Mouse (Mus musculus) liver, adult 2 months (tissue): ENCODE data around the gene Cops6. TPM values are rescaled to one million over a fixed set of nuclear protein-coding genes. Genes with fewer than 3 reads are reported as not detected.

Experiments used
- DNase-seq: peaks from one replicate; pipeline ENCODE4 v3.0.0-alpha.2; 2011; ENCODE audit warnings: low read depth, low spot score; ENCODE audit errors: extremely low read depth
- H3K27ac ChIP-seq: fragments of 200-500 bp; replicated peaks from 2 replicates; pipeline ENCODE4 v1.5.1; 2012; ENCODE audit warnings: low read depth, mild to moderate bottlenecking, control low read depth, inconsistent platforms, low read length; ENCODE audit not compliant: insufficient read depth
- H3K27me3 ChIP-seq: fragments of 200-500 bp; 2 replicates; pipeline ENCODE4 v1.6.1; 2012; ENCODE audit warnings: mild to moderate bottlenecking, moderate library complexity, low read length, inconsistent platforms; ENCODE audit not compliant: control insufficient read depth, insufficient read depth
- H3K36me3 ChIP-seq: fragments of 200-500 bp; 2 replicates; pipeline ENCODE4 v1.6.1; 2012; ENCODE audit warnings: low read length, inconsistent platforms; ENCODE audit not compliant: control insufficient read depth, insufficient read depth
- H3K4me1 ChIP-seq: fragments of 200-500 bp; 2 replicates; pipeline ENCODE4 v1.6.1; 2011; ENCODE audit warnings: low read length; ENCODE audit not compliant: control insufficient read depth, insufficient read depth
- H3K4me3 ChIP-seq: fragments of 200-500 bp; 2 replicates; pipeline ENCODE4 v1.5.1; 2011; ENCODE audit warnings: low read depth, mild to moderate bottlenecking, control low read depth, low read length, moderate library complexity; ENCODE audit not compliant: insufficient read depth
- H3K79me2 ChIP-seq: fragments of 200-500 bp; 2 replicates; pipeline ENCODE4 v1.6.1; 2012; ENCODE audit warnings: inconsistent platforms, mild to moderate bottlenecking, low read length, moderate library complexity; ENCODE audit not compliant: control insufficient read depth, insufficient read depth
- H3K9ac ChIP-seq: fragments of 200-500 bp; 2 replicates; pipeline ENCODE4 v1.6.1; 2012; ENCODE audit warnings: low read depth, mild to moderate bottlenecking, control low read depth, inconsistent platforms, low read length
- CTCF ChIP-seq: fragments of 200-500 bp; IDR thresholded peaks from 2 replicates; pipeline ENCODE4 v1.5.1; 2011; ENCODE audit warnings: low read depth, low read length, control low read depth
- POLR2A ChIP-seq: fragments of 200-500 bp; IDR thresholded peaks from 2 replicates; pipeline ENCODE4 v1.6.1; 2011; ENCODE audit warnings: low read length, control low read depth; ENCODE audit not compliant: insufficient read depth; ENCODE audit errors: extremely low read depth
- WGBS: fragments of 180-500 bp; shearing (Covaris S2); methylation state at CpG from one replicate; pipeline ENCODE4 v1.1.7; 2018; 5-methylcytosine and 5-hydroxymethylcytosine counted together
- polyA plus RNA-seq: library from polyadenylated mRNA; depleted of rRNA; stranded (reverse); fragments of >200 nt; gene quantifications from 2 replicates; pipeline ENCODE4 v1.2.3, GENCODE M21; 2012
- total RNA-seq: library from RNA; depleted of rRNA; stranded (reverse); fragments of >200 nt; gene quantifications from 2 replicates; pipeline ENCODE4 v1.2.3, GENCODE M21; 2014

The Cops6 gene
- total and polyA plus RNA-seq, 2 experiments = 61.9 to 109 TPM

DNA sequence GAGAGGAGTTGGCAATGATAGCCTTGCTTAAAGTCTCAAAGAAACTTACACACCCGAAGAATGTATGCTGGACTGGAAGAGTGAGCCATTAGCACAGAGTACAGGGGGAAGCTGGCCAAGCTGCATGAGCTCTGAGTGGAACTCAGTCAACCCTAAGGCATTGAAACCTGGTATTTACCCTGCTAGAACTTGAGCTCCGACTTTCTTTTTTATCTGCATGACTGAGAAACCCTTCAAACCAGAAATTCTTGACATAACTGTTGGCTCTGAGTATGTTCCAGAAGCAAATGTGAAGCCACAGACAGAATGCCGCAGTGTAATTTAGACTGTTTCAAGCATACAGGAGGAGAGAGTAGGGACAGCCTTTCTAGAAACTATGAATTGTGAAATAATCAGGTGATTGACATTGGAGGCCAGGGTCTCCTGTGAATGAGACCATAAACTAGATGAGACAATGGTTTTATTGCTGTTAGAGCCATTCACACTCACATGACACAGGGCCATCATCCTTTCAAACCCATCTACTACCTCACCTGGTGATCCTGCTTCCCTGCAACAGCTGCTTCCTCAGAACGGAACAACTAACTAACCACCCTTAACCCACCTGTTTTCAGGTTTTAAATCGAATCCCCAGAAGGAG, 28.3 kb upstream of the Cops6 start:
- DNase-seq = no peak
- Histone ChIP-seq H3K4me3 (no peak overlapping the region), H3K27ac (no peak overlapping the region), H3K9ac (no peak overlapping the region), H3K36me3 (peaks cover 47% of the 10 kb centered on the region), H3K27me3 (no peaks in the 10 kb centered on the region), H3K4me1 (no peaks in the 10 kb centered on the region), H3K79me2 (no peaks in the 10 kb centered on the region)
- TF ChIP-seq POLR2A (no peak), CTCF (no peak)
- WGBS = 92% methylated on average over 5 of the region's 5 CpGs

DNA sequence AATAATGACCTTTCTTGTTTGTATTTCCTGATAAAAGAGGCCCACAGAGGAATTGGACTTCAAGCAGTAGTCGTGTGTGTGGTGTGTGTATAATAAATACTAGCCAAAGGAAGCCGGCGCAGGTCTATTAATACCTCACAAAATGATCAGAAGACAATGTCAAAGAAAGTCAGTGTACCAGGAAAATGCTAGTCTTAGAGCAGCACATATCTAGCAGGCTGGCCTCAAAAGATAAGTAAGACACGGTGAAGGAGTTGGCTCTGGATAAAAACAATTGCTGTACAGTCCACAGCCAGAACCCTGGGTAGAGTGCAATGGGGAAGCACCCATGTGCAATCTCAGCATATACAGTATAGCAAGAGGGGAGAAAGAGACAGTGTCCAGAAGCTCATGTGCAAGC, 23.6 kb upstream of the Cops6 start:
- Histone ChIP-seq H3K79me2 (no peaks in the 10 kb centered on the region), H3K27ac (no peak overlapping the region), H3K36me3 (peaks cover 17% of the 10 kb centered on the region), H3K27me3 (no peaks in the 10 kb centered on the region), H3K4me1 (no peaks in the 10 kb centered on the region), H3K4me3 (no peak overlapping the region), H3K9ac (no peak overlapping the region)
- TF ChIP-seq POLR2A (no peak), CTCF (no peak)
- 20% methylated on average over 4 of the region's 4 CpGs for WGBS
- DNase-seq = no peak

DNA sequence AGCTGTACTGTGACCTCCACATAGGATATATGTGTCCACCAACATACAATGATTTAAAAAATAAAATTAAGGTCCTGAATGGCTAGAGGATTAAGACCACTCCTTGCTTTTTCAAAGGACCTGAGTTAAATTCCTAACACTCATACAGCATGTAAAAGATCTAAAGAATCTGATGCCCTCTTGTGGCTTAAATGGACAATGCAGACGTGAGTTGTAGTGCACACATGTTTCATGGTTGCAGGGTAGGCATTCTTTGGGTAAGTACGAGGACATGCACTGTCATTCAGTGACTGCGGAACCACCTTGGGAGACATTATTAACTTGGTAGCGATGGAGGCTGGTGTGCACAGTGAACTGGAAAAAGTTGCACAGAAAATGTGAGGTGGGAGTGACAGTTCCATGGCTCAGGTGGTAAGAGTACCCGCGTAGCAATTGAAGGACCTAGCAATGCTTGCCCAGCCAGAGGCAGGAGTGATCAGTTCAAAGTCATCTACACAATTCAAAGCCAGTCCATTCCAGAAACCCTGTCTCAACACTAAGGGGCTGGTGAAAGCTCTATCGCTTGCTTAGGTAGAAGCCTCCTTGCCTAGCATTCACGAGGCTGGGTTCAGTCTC, 22.8 kb upstream of the Cops6 start:
- Histone ChIP-seq H3K27me3 (no peaks in the 10 kb centered on the region), H3K36me3 (peaks cover 9% of the 10 kb centered on the region; the same call in 1 of the 2 replicates), H3K27ac (no peak overlapping the region), H3K4me1 (no peaks in the 10 kb centered on the region), H3K9ac (no peak overlapping the region), H3K4me3 (no peak overlapping the region), H3K79me2 (no peaks in the 10 kb centered on the region)
- WGBS = 55% methylated on average over 8 of the region's 8 CpGs
- peak; percentile 58 for DNase-seq
- TF ChIP-seq CTCF = peak; percentile 58
- no peak for TF ChIP-seq POLR2A

DNA sequence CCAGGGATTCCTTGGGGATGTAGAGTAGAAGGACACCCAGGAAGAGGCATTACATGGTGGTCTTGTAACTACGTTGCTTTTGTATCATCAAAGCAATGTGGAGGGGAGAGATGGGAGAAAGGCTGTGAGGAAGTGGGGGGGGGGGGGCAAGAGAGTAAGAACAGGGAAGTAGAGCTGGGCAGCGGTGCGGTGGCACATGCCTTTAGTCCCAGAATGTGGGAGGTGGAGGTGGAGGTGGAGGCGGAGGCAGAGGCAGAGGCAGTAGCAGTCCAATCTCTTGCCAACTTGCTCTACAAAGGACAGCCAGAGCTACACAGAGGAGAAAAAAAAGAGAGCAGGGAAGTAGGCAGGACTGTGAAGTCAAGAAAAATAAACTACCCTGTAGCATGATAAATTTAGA, 22.3 kb upstream of the Cops6 start:
- 65% methylated on average over 4 of the region's 4 CpGs for WGBS
- H3K9ac ChIP-seq = no peak overlapping the region
- no peaks in the 10 kb centered on the region for H3K4me1 ChIP-seq
- H3K27ac ChIP-seq = no peak overlapping the region
- H3K79me2 ChIP-seq = no peaks in the 10 kb centered on the region
- no peak overlapping the region for H3K4me3 ChIP-seq
- no peak for DNase-seq
- no peak for TF ChIP-seq CTCF
- no peak for TF ChIP-seq POLR2A
- H3K36me3 ChIP-seq = peaks cover 6% of the 10 kb centered on the region; the same call in 1 of the 2 replicates
- H3K27me3 ChIP-seq = no peaks in the 10 kb centered on the region

DNA sequence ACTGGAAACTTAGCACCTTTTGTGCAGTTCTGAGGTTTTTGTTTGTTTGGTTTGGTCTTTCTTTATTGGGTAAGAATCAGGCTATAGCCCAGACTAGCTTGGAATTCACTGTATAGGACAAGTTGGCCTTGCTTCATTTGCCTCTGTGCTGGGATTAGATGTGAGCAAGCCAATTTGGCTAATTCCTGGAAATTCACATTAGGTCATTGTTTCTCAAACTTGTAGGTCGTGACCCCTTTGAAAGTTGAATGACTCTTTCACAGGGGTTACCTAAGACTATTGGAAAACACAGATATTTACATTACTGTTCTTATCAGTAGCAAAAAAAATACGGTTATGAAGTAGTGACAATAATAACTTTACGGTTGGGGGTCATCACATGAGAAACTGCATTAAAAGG, 6.5 kb upstream of the Cops6 start:
- TF ChIP-seq POLR2A = no peak
- no peak for TF ChIP-seq CTCF
- Histone ChIP-seq H3K27me3 (no peaks in the 10 kb centered on the region), H3K4me3 (no peak overlapping the region; the same call in 1 of the 2 replicates), H3K4me1 (peaks cover 9% of the 10 kb centered on the region; the same call in 1 of the 2 replicates), H3K36me3 (peaks cover 21% of the 10 kb centered on the region), H3K9ac (no peak overlapping the region), H3K79me2 (no peaks in the 10 kb centered on the region), H3K27ac (no peak overlapping the region)
- WGBS = 9% methylated on average over 3 of the region's 3 CpGs
- DNase-seq = peak; percentile 88

DNA sequence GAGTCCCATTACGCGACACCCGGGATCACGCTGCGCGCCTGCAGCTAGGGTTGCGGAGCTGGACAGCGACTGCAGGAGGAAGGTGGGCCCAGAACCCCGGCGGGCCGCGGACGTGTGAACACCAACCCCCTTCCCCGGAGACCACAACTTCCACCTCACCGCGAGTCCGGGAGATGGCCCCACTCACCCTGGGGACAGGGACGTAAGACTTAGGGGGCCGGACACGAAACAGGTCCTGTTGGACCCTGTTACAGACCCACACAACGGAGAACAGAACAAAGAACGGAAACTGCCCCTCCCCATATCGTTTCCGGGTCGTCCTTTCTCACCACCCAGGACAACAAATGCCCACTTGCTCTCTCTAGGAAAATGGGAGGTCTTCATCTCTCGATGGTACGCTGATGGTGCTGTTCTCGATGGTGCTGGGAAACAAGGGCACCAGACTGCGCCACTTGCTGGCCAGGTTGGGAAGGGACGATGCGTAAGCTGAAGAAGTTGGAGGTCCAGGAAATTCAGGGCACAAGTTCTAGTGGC, 5.4 kb upstream of the Cops6 start, which contains the start of gene Zfp113:
TSS of gene Zfp113 (minus strand) at position 302 of the 534 bp plus-strand sequence.
- peak within 1 kb of the TSS; percentile 89 for H3K9ac ChIP-seq
- TF ChIP-seq CTCF (peak; percentile 95), POLR2A (peak; percentile 73; the same call in 1 of the 2 replicates)
- under 1% methylated on average over 31 of the region's 31 CpGs for WGBS

More for the DNA sequence above, 5.4 kb upstream of the Cops6 start, which contains the start of gene Zfp113:
- Histone ChIP-seq H3K27ac (peak within 1 kb of the TSS; percentile 82), H3K36me3 (peaks cover 17% of the 10 kb centered on the region), H3K4me3 (peak within 1 kb of the TSS; percentile 81), H3K4me1 (peaks cover 9% of the 10 kb centered on the region), H3K27me3 (no peaks in the 10 kb centered on the region), H3K79me2 (no peaks in the 10 kb centered on the region)
- DNase-seq = peak; percentile 95
